Mouse (Mus musculus): ENCODE measurements around the gene P2rx2. TPM values are rescaled to one million over a fixed set of nuclear protein-coding genes. Genes with fewer than 3 reads are reported as not detected.

P2rx2 gene
- polyA plus RNA-seq, 1 experiment from 2014 or later, result 0.36 TPM

- Histone ChIP-seq H3K4me1 (replicated peaks; ENCODE audit: control insufficient read depth, insufficient read depth) (no peaks in the 10 kb centered on the region), H3K9ac (ENCODE audit: low read length) (no peak overlapping the region), H3K4me2 (replicated peaks; ENCODE audit: low read depth) (no peak overlapping the region), H3K4me3 (ENCODE audit: low read depth, low read length) (no peak overlapping the region), H3K27me3 (ENCODE audit: control insufficient read depth, insufficient read depth, low read length) (no peaks in the 10 kb centered on the region), H3K36me3 (ENCODE audit: control insufficient read depth, insufficient read depth, low read length) (peaks cover 3% of the 10 kb centered on the region; the same call in 1 of the 2 replicates), H3K27ac (replicated peaks) (no peak overlapping the region), H3K9me3 (ENCODE audit: control insufficient read depth, low read length) (no peaks in the 10 kb centered on the region)
- DNase-seq (ENCODE audit: low spot score), result no peak
- ATAC-seq (ENCODE audit: low FRiP score, low TSS enrichment), result no peak
- WGBS, result 89% methylated on average over 3 of the region's 3 CpGs
- no peak for TF ChIP-seq CTCF (IDR thresholded peaks at IDR 0.05; ENCODE audit: low read depth)
- no peak for TF ChIP-seq EP300 (optimal IDR thresholded peaks at IDR 0.05)
These were observed 29.9 kb downstream of the P2rx2 start for GRCm38 (mm10) chr5:110313127-110313526.

GRCm38 (mm10) chr5:110308861-110309260 is 34.2 kb downstream of the P2rx2 start:
- TF ChIP-seq EP300 (optimal IDR thresholded peaks at IDR 0.05) (no peak), CTCF (IDR thresholded peaks at IDR 0.05; ENCODE audit: low read depth) (no peak)
- no peak overlapping the region for H3K9ac ChIP-seq (ENCODE audit: low read length)
- ATAC-seq (ENCODE audit: low FRiP score, low TSS enrichment), result no peak
- peaks cover 3% of the 10 kb centered on the region; the same call in 1 of the 2 replicates for H3K36me3 ChIP-seq (ENCODE audit: control insufficient read depth, insufficient read depth, low read length)
- H3K4me3 ChIP-seq (ENCODE audit: low read depth, low read length), result no peak overlapping the region
- no peaks in the 10 kb centered on the region for H3K4me1 ChIP-seq (replicated peaks; ENCODE audit: control insufficient read depth, insufficient read depth)
- H3K9me3 ChIP-seq (ENCODE audit: control insufficient read depth, low read length), result no peaks in the 10 kb centered on the region
- DNase-seq (ENCODE audit: low spot score), result no peak
- H3K4me2 ChIP-seq (replicated peaks; ENCODE audit: low read depth), result no peak overlapping the region
- 93% methylated on average over 7 of the region's 7 CpGs for WGBS
- H3K27ac ChIP-seq (replicated peaks), result no peak overlapping the region
- H3K27me3 ChIP-seq (ENCODE audit: control insufficient read depth, insufficient read depth, low read length), result no peaks in the 10 kb centered on the region

- Histone ChIP-seq H3K4me2 (replicated peaks; ENCODE audit: low read depth) (no peak overlapping the region), H3K27me3 (ENCODE audit: control insufficient read depth, insufficient read depth, low read length) (no peaks in the 10 kb centered on the region), H3K9me3 (ENCODE audit: control insufficient read depth, low read length) (no peaks in the 10 kb centered on the region), H3K27ac (replicated peaks) (no peak overlapping the region), H3K4me3 (ENCODE audit: low read depth, low read length) (no peak overlapping the region), H3K4me1 (replicated peaks; ENCODE audit: control insufficient read depth, insufficient read depth) (no peaks in the 10 kb centered on the region), H3K9ac (ENCODE audit: low read length) (no peak overlapping the region), H3K36me3 (ENCODE audit: control insufficient read depth, insufficient read depth, low read length) (0 out of 2 replicates have a peak, but pooled peaks cover 3% of the 10 kb centered on the region)
- ATAC-seq (ENCODE audit: low FRiP score, low TSS enrichment), result no peak
- 91% methylated on average over 2 of the region's 2 CpGs for WGBS
- no peak for TF ChIP-seq CTCF (IDR thresholded peaks at IDR 0.05; ENCODE audit: low read depth)
- TF ChIP-seq EP300 (optimal IDR thresholded peaks at IDR 0.05), result no peak
- DNase-seq (ENCODE audit: low spot score), result no peak
These were observed 42.4 kb downstream of the P2rx2 start for GRCm38 (mm10) chr5:110300591-110300990.

- no peak overlapping the region for H3K4me3 ChIP-seq (ENCODE audit: low read depth, low read length)
- no peak overlapping the region for H3K9ac ChIP-seq (ENCODE audit: low read length)
- no peaks in the 10 kb centered on the region for H3K27me3 ChIP-seq (ENCODE audit: control insufficient read depth, insufficient read depth, low read length)
- TF ChIP-seq CTCF (IDR thresholded peaks at IDR 0.05; ENCODE audit: low read depth) (no peak), EP300 (optimal IDR thresholded peaks at IDR 0.05) (no peak)
- H3K9me3 ChIP-seq (ENCODE audit: control insufficient read depth, low read length), result no peaks in the 10 kb centered on the region
- WGBS, result 92% methylated on average over 1 of the region's 1 CpGs
- 0 out of 2 replicates have a peak, but pooled peaks cover 3% of the 10 kb centered on the region for H3K36me3 ChIP-seq (ENCODE audit: control insufficient read depth, insufficient read depth, low read length)
- no peak for DNase-seq (ENCODE audit: low spot score)
- no peak overlapping the region for H3K27ac ChIP-seq (replicated peaks)
- ATAC-seq (ENCODE audit: low FRiP score, low TSS enrichment), result no peak
- H3K4me2 ChIP-seq (replicated peaks; ENCODE audit: low read depth), result no peak overlapping the region
- H3K4me1 ChIP-seq (replicated peaks; ENCODE audit: control insufficient read depth, insufficient read depth), result no peaks in the 10 kb centered on the region
These were observed 46.4 kb downstream of the P2rx2 start for GRCm38 (mm10) chr5:110296637-110297036.

- H3K9ac ChIP-seq (ENCODE audit: low read length), result no peak overlapping the region
- no peak overlapping the region for H3K27ac ChIP-seq (replicated peaks)
- H3K27me3 ChIP-seq (ENCODE audit: control insufficient read depth, insufficient read depth, low read length), result no peaks in the 10 kb centered on the region
- 90% methylated on average over 1 of the region's 1 CpGs for WGBS
- no peaks in the 10 kb centered on the region; the same call in 1 of the 2 replicates for H3K4me1 ChIP-seq (replicated peaks; ENCODE audit: control insufficient read depth, insufficient read depth)
- DNase-seq (ENCODE audit: low spot score), result no peak
- H3K9me3 ChIP-seq (ENCODE audit: control insufficient read depth, low read length), result no peaks in the 10 kb centered on the region
- no peak overlapping the region for H3K4me2 ChIP-seq (replicated peaks; ENCODE audit: low read depth)
- ATAC-seq (ENCODE audit: low FRiP score, low TSS enrichment), result no peak
- H3K4me3 ChIP-seq (ENCODE audit: low read depth, low read length), result no peak overlapping the region
- TF ChIP-seq EP300 (optimal IDR thresholded peaks at IDR 0.05) (no peak), CTCF (IDR thresholded peaks at IDR 0.05; ENCODE audit: low read depth) (no peak)
- no peaks in the 10 kb centered on the region for H3K36me3 ChIP-seq (ENCODE audit: control insufficient read depth, insufficient read depth, low read length)
These were observed 51.4 kb downstream of the P2rx2 start for GRCm38 (mm10) chr5:110291649-110292048.

Other genes with a start within 250 kb of the P2rx2 start
- 0.41 and 0.45 TPM in 2 replicates for gene Gm35315, start 248.8 kb downstream of the P2rx2 start, polyA plus RNA-seq (2015; fragmentation: Nextera tagmentation; extraction: Ambion mirVana)
- gene Plcxd1, start 243.2 kb downstream of the P2rx2 start, polyA plus RNA-seq (2015; fragmentation: Nextera tagmentation; extraction: Ambion mirVana), result 12.5 and 12.8 TPM in 2 replicates
- 17.0 and 20.2 TPM in 2 replicates for gene Gtpbp6, start 235.0 kb downstream of the P2rx2 start, polyA plus RNA-seq (2015; fragmentation: Nextera tagmentation; extraction: Ambion mirVana)
- 1.6 and 2.0 TPM in 2 replicates for gene Zfp605, start 233.1 kb downstream of the P2rx2 start, polyA plus RNA-seq (2015; fragmentation: Nextera tagmentation; extraction: Ambion mirVana)
- 24.2 and 25.2 TPM in 2 replicates for gene Chfr, start 207.4 kb downstream of the P2rx2 start, polyA plus RNA-seq (2015; fragmentation: Nextera tagmentation; extraction: Ambion mirVana)
- 6.4 and 8.3 TPM in 2 replicates for gene Golga3, start 166.5 kb downstream of the P2rx2 start, polyA plus RNA-seq (2015; fragmentation: Nextera tagmentation; extraction: Ambion mirVana)
- 11.2 and 11.7 TPM in 2 replicates for gene Ankle2, start 112.2 kb downstream of the P2rx2 start, polyA plus RNA-seq (2015; fragmentation: Nextera tagmentation; extraction: Ambion mirVana)
- 31.4 and 31.8 TPM in 2 replicates for gene Pgam5, start 73.3 kb downstream of the P2rx2 start, polyA plus RNA-seq (2015; fragmentation: Nextera tagmentation; extraction: Ambion mirVana)
- 3.8 and 6.1 TPM in 2 replicates for gene Pxmp2, start 57.0 kb downstream of the P2rx2 start, polyA plus RNA-seq (2015; fragmentation: Nextera tagmentation; extraction: Ambion mirVana)
- 4.1 and 4.7 TPM in 2 replicates for gene Pole, start 56.9 kb downstream of the P2rx2 start, polyA plus RNA-seq (2015; fragmentation: Nextera tagmentation; extraction: Ambion mirVana)
- gene Lrcol1, start 1.5 kb upstream of the P2rx2 start, polyA plus RNA-seq (2015; fragmentation: Nextera tagmentation; extraction: Ambion mirVana), result not detected in 2 replicates
- gene Fbrsl1, start 105.3 kb upstream of the P2rx2 start, polyA plus RNA-seq (2015; fragmentation: Nextera tagmentation; extraction: Ambion mirVana), result 6.2 and 6.4 TPM in 2 replicates
- 0.18 and 0.29 TPM in 2 replicates for gene Galnt9, start 201.1 kb upstream of the P2rx2 start, polyA plus RNA-seq (2015; fragmentation: Nextera tagmentation; extraction: Ambion mirVana)

All from stomach, postnatal 0 days (tissue).